Mouse (Mus musculus) lung, adult 2 months (tissue): ENCODE data around the gene Epha8.

ENCODE experiments used
- CTCF ChIP-seq: fragments of 200-500 bp; IDR thresholded peaks from 2 replicates; pipeline ENCODE4 v1.5.1; 2011; ENCODE audit warnings: mild to moderate bottlenecking, low read length, control low read depth; ENCODE audit not compliant: insufficient read depth
- POLR2A ChIP-seq: fragments of 200-500 bp; IDR thresholded peaks from 2 replicates; pipeline ENCODE4 v1.6.1; 2011; ENCODE audit warnings: low read depth, mild to moderate bottlenecking, control low read depth, low read length, borderline replicate concordance; ENCODE audit errors: extremely low read depth

DNA sequence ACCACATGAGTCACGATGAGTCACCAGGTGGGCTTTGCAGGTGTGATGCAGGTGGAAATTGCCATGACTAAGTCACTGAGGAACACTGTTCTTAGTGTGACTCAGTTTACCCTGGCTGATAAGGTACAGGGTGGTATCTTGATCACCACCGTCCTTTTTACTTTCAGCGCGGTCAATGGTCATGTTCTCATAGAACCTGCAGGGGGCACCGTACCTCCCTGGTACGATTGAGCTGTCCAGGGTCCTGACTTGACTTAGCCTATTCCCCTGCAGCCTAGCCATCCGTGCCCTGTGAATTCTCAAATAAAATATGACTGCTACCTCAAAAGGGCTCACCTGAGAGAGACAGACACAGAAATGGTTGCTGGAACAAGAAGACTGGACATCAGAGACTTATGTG lies 49.6 kb downstream of the Epha8 start:
- TF ChIP-seq CTCF: peak; percentile 85
- no peak for TF ChIP-seq POLR2A
